Mouse (Mus musculus): ENCODE data around the gene Lingo2. TPM values are rescaled to one million over a fixed set of nuclear protein-coding genes. Genes with fewer than 3 reads are reported as not detected.

Gene Lingo2
- total RNA-seq, 2 experiments from 2014 or later, result not detected

- no peak for DNase-seq
- intact Hi-C loops (cut with DNase I), result no loop called here
Measured at GRCm38 (mm10) chr4:36566544-36566943, 385.0 kb downstream of the Lingo2 start.

- intact Hi-C loops (cut with DNase I), result no loop called here
- DNase-seq, result no peak
Measured at GRCm38 (mm10) chr4:36560997-36561396, 390.6 kb downstream of the Lingo2 start.

GRCm38 (mm10) chr4:36540664-36541360 lies 410.7 kb downstream of the Lingo2 start:
- intact Hi-C loops (cut with DNase I), result no loop called here
- DNase-seq, result no peak

GRCm38 (mm10) chr4:36533895-36534294 lies 417.7 kb downstream of the Lingo2 start:
- intact Hi-C loops (cut with DNase I), result no loop called here
- DNase-seq, result no peak

- intact Hi-C loops (cut with DNase I), result no loop called here
- no peak for DNase-seq
Measured at GRCm38 (mm10) chr4:36490255-36490654, 461.3 kb downstream of the Lingo2 start.

GRCm38 (mm10) chr4:36435211-36435610 lies 516.3 kb downstream of the Lingo2 start:
- intact Hi-C loops (cut with DNase I), result no loop called here
- DNase-seq, result no peak

GRCm38 (mm10) chr4:36426192-36426591 lies 525.4 kb downstream of the Lingo2 start:
- intact Hi-C loops (cut with DNase I), result no loop called here
- DNase-seq, result no peak

GRCm38 (mm10) chr4:36407350-36407749 lies 544.2 kb downstream of the Lingo2 start:
- DNase-seq, result no peak
- intact Hi-C loops (cut with DNase I), result no loop called here

GRCm38 (mm10) chr4:36368925-36369324 lies 582.6 kb downstream of the Lingo2 start:
- intact Hi-C loops (cut with DNase I), result no loop called here
- no peak for DNase-seq

- intact Hi-C loops (cut with DNase I), result no loop called here
- no peak for DNase-seq
Measured at GRCm38 (mm10) chr4:36354401-36354800, 597.1 kb downstream of the Lingo2 start.

- intact Hi-C loops (cut with DNase I), result no loop called here
- DNase-seq, result no peak
Measured at GRCm38 (mm10) chr4:36331741-36332140, 619.8 kb downstream of the Lingo2 start.

GRCm38 (mm10) chr4:36325603-36326002 lies 625.9 kb downstream of the Lingo2 start:
- intact Hi-C loops (cut with DNase I), result no loop called here
- DNase-seq, result no peak

- DNase-seq, result no peak
- intact Hi-C loops (cut with DNase I), result no loop called here
Measured at GRCm38 (mm10) chr4:36313067-36313466, 638.5 kb downstream of the Lingo2 start.

GRCm38 (mm10) chr4:36311431-36311830 lies 640.1 kb downstream of the Lingo2 start:
- intact Hi-C loops (cut with DNase I), result no loop called here

GRCm38 (mm10) chr4:36305228-36305627 lies 646.3 kb downstream of the Lingo2 start:
- no peak for DNase-seq
- intact Hi-C loops (cut with DNase I), result no loop called here

More at GRCm38 (mm10) chr4:36311431-36311830, 640.1 kb downstream of the Lingo2 start:
- DNase-seq, result no peak

GRCm38 (mm10) chr4:36289701-36290053 lies 661.9 kb downstream of the Lingo2 start:
- DNase-seq, result no peak
- intact Hi-C loops (cut with DNase I), result no loop called here

- intact Hi-C loops (cut with DNase I), result no loop called here
- DNase-seq, result peak; percentile 33 to 40
Measured at GRCm38 (mm10) chr4:36288813-36289700, 662.5 kb downstream of the Lingo2 start.

- intact Hi-C loops (cut with DNase I), result no loop called here
- DNase-seq, result no peak
Measured at GRCm38 (mm10) chr4:36262436-36263169, 688.9 kb downstream of the Lingo2 start.

- DNase-seq, result peak in 1 of 2 experiments; percentile 17
- intact Hi-C loops (cut with DNase I), result no loop called here
Measured at GRCm38 (mm10) chr4:36186231-36186922, 765.2 kb downstream of the Lingo2 start.

GRCm38 (mm10) chr4:36183643-36184042 lies 767.9 kb downstream of the Lingo2 start:
- DNase-seq, result no peak
- intact Hi-C loops (cut with DNase I), result no loop called here

All from heart, postnatal 14 days (tissue).